Mouse (Mus musculus) thymus, adult 2 months (tissue): ENCODE results near the gene Ada. TPM values are rescaled to one million over a fixed set of nuclear protein-coding genes. Genes with fewer than 3 reads are reported as not detected.

Experiments used
- DNase-seq: peaks from one replicate; pipeline ENCODE4 v3.0.0; 2021
- H3K27ac ChIP-seq: fragments of 200-500 bp; 2 replicates; pipeline ENCODE4 v1.5.1; 2012; ENCODE audit warnings: low read length, control low read depth; ENCODE audit not compliant: control insufficient read depth, insufficient read depth
- H3K27me3 ChIP-seq: fragments of 200-500 bp; 2 replicates; pipeline ENCODE4 v1.6.1; 2012; ENCODE audit warnings: mild to moderate bottlenecking, low read length, moderate library complexity, mixed read lengths; ENCODE audit not compliant: control insufficient read depth, insufficient read depth
- H3K36me3 ChIP-seq: fragments of 200-500 bp; 2 replicates; pipeline ENCODE4 v1.6.1; 2012; ENCODE audit warnings: mild to moderate bottlenecking, low read length, moderate library complexity; ENCODE audit not compliant: control insufficient read depth, insufficient read depth
- H3K4me1 ChIP-seq: fragments of 200-500 bp; replicated peaks from 2 replicates; pipeline ENCODE4 v1.6.1; 2012; ENCODE audit warnings: low read length; ENCODE audit not compliant: control insufficient read depth, insufficient read depth
- H3K4me3 ChIP-seq: fragments of 200-500 bp; 2 replicates; pipeline ENCODE4 v1.5.1; 2012; ENCODE audit warnings: mild to moderate bottlenecking, low read length, control low read depth, moderate library complexity; ENCODE audit not compliant: control insufficient read depth, insufficient read depth
- CTCF ChIP-seq: fragments of 200-500 bp; IDR thresholded peaks from 2 replicates; pipeline ENCODE4 v1.5.1; 2012; ENCODE audit warnings: mild to moderate bottlenecking, control low read depth, low read length, moderate library complexity, borderline replicate concordance; ENCODE audit not compliant: control insufficient read depth, poor library complexity, insufficient read depth; ENCODE audit errors: extremely low read depth
- POLR2A ChIP-seq: fragments of 200-500 bp; IDR thresholded peaks from 2 replicates; pipeline ENCODE4 v1.6.1; 2012; ENCODE audit warnings: mild to moderate bottlenecking, low read length, control low read depth, moderate library complexity; ENCODE audit not compliant: control insufficient read depth, poor library complexity, insufficient read depth; ENCODE audit errors: extremely low read depth
- WGBS: fragments of 180-500 bp; shearing (Covaris S2); methylation state at CpG from one replicate; pipeline ENCODE4 v1.1.7; 2018; 5-methylcytosine and 5-hydroxymethylcytosine counted together
- polyA plus RNA-seq: library from polyadenylated mRNA; depleted of rRNA; stranded (reverse); fragments of >200 nt; gene quantifications from 2 replicates; pipeline ENCODE4 v1.2.3, GENCODE M21; 2012; rRNA removed

The Ada gene
- polyA plus RNA-seq, 1 experiment = 46.8 TPM

GRCm38 (mm10) chr2:163676745-163677144 is 73.3 kb downstream of the Ada start:
- no peaks in the 10 kb centered on the region for H3K27me3 ChIP-seq
- no peaks in the 10 kb centered on the region for H3K36me3 ChIP-seq
- TF ChIP-seq CTCF = no peak
- no peak for TF ChIP-seq POLR2A
- peaks cover 2% of the 10 kb centered on the region; the same call in 1 of the 2 replicates for H3K4me1 ChIP-seq
- WGBS = 58% methylated on average over 3 of the region's 3 CpGs
- H3K4me3 ChIP-seq = no peak overlapping the region
- H3K27ac ChIP-seq = no peak overlapping the region
- no peak for DNase-seq

Other genes starting within 250 kb of the Ada start
- gene Hnf4a, start 243.4 kb downstream of the Ada start, polyA plus RNA-seq = 0.44 and 0.89 TPM in 2 replicates
- 63.2 and 72.5 TPM in 2 replicates for gene Ttpal, start 147.9 kb downstream of the Ada start, polyA plus RNA-seq
- 279 and 281 TPM in 2 replicates for gene Serinc3, start 105.1 kb downstream of the Ada start, polyA plus RNA-seq
- gene Pkig, start 91.9 kb downstream of the Ada start, polyA plus RNA-seq = 56.7 and 64.7 TPM in 2 replicates
- 1.7 and 2.1 TPM in 2 replicates for gene Ccn5, start 70.6 kb upstream of the Ada start, polyA plus RNA-seq
- gene Kcnk15, start 103.4 kb upstream of the Ada start, polyA plus RNA-seq = not detected in 2 replicates
- gene Rims4, start 168.4 kb upstream of the Ada start, polyA plus RNA-seq = 0.04 and 0.18 TPM in 2 replicates
- gene Ywhab, start 244.7 kb upstream of the Ada start, polyA plus RNA-seq = 39.1 and 42.5 TPM in 2 replicates